Mouse (Mus musculus) lung, postnatal 36 days (tissue): ENCODE data around the gene Gm20532.
A peak's percentile ranks its signal among the peaks of the same experiment; 100 is the strongest.

Source experiments
- DNase-seq: peaks from one replicate; pipeline ENCODE4 v3.0.0; 2022; ENCODE audit warnings: mixed read lengths

Gm20532 gene

DNA sequence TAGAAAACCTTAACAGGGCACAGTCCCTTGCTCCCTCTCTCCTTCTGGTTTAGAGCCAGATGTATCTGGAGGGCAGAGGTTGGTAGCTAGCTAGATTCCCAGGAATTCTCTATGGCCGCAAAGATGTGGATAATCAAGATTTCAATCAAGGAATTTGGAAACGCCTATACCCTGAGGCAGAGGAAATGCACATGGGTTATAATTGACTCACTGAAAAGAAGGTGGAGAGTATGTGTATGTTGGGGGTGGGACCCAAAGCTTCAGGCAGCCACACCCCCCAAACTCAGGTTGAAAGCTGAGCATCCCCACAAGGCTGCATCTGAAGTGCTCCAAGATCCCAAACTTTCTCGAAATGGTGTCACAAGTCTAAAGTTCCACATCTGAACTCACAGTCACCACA lies 12.0 kb downstream of the Gm20532 start:
- no peak for DNase-seq

DNA sequence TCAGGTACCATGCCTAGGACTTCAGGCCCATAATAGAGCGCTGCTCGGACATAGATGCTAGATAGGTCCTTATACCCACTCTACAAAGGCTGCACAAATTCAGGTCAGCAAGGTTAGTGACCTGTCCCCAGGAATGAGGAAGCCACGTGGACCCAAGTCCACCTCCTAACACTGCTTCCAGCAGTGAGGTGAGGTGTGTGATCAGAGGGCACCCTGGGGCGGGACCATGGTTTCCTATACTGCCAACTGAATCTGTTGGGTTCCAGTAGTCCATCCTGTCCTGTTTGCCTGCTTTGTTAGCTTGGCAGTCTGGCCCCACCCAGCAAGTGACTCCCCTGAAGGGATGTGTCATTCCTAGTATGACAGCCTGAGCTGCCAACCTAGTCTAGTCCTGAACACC lies 13.5 kb downstream of the Gm20532 start:
- DNase-seq, result no peak

GRCm38 (mm10) chr2:26600664-26601063 lies 14.2 kb downstream of the Gm20532 start:
- no peak for DNase-seq

DNA sequence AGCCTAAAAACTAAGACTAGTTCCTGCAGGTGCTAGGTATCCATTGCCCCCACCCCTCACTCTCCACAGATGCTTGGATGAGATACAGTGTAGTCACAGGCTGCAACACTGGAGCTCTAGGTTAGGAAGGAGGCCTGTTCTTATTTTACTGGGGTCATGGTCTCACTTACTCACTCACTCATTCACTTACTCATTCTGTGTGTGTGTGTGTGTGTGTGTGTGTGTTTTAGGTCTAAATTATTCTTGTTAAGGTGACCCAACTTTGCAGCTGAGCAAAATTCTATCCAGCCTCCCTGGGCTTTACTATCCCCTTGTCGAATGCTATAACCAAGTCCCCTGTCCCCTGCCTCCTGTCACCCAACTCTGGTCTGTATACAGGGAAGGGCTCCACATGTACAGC lies 15.2 kb downstream of the Gm20532 start:
- no peak for DNase-seq

GRCm38 (mm10) chr2:26602631-26603030 lies 16.2 kb downstream of the Gm20532 start:
- no peak for DNase-seq

DNA sequence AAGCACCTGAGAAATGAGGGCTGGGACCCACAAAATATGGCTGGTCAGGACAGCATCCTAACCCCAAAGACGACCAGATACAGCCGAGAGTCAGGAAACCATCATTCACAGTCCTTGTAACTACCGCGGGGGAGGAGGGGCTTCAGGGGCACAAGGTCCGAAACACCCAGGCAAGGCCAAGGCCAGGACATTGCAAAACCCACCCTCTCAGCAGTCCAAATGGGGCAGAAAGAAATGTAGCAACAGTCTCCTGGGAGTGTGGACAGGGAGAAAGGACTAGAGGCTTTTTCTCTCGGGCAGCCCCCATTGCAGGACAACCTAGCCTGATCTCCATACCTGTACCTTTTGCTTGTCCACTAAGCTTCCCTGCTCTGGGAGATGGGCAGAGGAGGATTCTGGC lies 16.7 kb downstream of the Gm20532 start:
- no peak for DNase-seq

- peak; percentile 93 for DNase-seq
These were observed 17.6 kb downstream of the Gm20532 start, which contains the start of gene Agpat2 for GRCm38 (mm10) chr2:26603720-26604671. Gene Agpat2, minus strand, starts transcription at chr2:26604417.

DNA sequence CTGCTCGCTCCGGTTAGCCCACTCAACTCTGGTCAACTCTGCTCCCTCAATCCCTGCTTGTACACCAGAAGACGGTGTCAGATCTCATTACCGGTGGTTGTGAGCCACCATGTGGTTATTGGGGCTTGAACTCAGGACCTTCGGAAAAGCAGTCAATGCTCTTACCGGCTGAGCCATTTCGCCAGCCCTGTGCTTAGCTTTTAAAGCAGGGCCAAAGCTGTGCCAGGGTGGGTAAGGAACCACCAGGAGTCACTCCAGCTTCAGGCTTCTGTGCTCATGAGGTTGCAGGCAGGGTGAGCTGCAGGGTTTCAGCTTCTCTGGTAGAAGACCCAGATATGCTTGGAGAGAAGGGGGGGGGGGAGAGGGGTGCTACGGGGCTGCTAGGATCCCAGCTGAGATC lies 18.9 kb downstream of the Gm20532 start:
- DNase-seq, result no peak

GRCm38 (mm10) chr2:26606579-26606978 lies 20.1 kb downstream of the Gm20532 start:
- no peak for DNase-seq

- peak; percentile 79 for DNase-seq
These were observed 20.8 kb downstream of the Gm20532 start for GRCm38 (mm10) chr2:26607056-26607910.

GRCm38 (mm10) chr2:26608781-26609180 lies 22.3 kb downstream of the Gm20532 start:
- DNase-seq, result no peak

DNA sequence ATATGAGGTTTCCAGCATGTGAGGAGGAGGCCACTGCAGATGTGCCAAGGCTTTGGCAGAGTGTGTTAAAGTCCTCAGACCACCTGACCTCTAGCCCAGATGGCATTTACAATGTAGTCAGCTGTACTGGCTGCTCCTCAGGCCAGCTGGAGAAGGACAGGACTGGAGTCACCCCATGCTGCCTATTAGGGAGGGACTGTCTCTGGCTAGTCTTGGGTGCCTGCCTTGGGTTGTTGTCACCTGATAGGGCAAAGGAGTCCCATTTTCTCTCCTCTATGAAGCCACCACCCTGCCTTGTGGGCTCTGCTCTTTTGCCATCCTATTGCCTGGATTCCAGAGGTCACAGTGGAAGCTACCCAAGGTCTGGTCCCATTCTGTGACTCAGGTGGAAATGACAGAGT lies 22.8 kb downstream of the Gm20532 start:
- DNase-seq, result no peak

- DNase-seq, result no peak
These were observed 24.1 kb downstream of the Gm20532 start for GRCm38 (mm10) chr2:26610526-26610925.

DNA sequence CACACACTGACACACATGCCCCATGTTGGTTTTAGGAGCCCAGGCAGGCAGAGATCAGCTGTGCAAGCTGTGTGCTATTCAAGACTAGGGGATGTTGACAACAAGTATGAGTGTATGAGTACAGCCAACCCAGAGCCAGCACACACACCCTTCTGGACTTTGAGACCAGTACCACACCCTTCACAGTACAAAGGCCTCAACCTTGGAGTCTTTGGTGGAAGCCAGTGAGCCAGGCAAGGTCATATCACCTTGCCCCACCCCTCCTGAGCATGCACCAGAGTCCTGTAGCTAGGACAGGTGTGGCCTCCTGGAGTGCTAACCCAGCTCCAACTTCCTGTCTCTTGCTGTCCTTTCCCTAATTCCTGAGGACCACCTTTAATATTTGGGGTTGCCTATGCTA lies 24.6 kb downstream of the Gm20532 start:
- DNase-seq, result no peak

DNA sequence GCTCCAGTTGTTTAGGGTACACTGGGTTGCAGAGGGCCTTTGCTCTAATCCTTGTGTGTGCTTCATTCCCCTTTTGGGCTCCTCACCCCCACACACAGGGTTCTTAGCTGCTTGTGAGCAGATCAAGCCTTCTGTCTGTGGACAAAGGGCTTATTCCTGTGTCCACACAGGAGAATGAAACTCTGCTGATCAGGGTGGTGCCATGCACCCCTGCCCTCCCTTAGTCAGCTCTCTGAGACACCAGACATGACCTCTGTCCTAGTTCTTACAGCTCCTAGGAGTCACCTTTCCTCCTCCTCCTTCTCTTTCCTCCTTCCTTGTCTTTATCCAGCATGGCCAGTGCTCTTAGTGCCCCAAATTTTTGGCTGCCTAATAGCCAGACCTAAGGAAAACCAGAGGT lies 25.5 kb downstream of the Gm20532 start:
- no peak for DNase-seq

DNA sequence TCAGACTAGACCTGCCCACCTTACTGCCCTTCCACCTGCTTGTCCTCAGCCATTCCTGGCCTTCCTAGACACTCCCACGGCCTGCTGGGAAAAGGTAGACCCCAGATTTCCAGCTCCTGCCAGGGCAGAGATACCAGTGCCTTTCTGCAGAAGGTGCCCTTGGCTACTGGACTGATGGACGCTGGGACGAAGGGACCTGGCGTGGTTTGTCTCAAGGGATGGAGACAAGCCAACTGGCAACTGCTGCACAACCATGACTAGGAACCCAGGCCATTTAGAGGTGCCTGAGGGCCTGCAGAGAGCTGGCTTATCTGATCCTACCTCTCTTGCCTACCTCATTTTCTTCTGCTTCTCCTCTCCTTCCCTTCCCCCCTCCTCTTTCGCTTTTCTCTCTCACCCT lies 28.5 kb downstream of the Gm20532 start:
- DNase-seq, result no peak

- DNase-seq, result no peak
These were observed 29.2 kb downstream of the Gm20532 start for GRCm38 (mm10) chr2:26615459-26616124.

GRCm38 (mm10) chr2:26617331-26617730 lies 30.9 kb downstream of the Gm20532 start:
- DNase-seq, result no peak

DNA sequence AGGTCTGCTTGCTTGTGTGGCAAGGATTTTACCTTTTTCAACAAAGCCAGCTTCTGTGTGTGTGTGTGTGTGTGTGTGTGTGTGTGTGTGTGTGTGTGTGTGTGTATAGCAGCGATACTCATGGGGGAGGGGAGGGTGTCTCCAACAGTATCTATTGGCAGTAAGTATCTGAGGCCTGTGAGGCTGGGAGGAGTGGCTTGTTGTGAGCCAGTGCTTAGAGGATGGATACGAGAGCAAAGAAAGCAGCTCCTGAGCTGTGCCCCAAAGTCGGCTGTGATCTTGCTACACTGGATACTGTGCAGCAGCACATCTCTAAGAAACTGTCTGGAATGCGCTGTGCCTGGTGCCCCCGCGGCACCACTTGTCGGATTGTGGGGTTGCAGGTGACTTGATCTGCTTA lies 31.5 kb downstream of the Gm20532 start:
- DNase-seq, result no peak

DNA sequence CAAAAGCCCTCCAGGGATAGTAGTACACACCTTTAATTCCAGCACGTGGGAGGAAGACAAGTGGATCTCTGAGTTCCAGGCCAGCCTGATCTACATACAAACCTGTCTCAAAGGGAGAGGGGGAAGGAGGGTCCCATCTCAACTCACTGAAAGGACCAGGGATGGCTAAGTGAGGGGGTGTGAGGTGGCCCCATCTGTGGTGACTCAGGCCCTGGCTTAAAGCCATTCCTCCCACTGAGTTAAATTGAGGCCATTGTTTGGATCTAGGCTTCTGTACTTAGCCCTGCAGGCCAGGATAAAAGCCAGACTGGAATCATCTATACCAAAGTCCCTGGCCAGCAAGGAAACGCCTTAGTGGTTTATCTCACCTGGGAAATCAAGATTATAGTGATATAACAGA lies 34.8 kb downstream of the Gm20532 start:
- no peak for DNase-seq

DNA sequence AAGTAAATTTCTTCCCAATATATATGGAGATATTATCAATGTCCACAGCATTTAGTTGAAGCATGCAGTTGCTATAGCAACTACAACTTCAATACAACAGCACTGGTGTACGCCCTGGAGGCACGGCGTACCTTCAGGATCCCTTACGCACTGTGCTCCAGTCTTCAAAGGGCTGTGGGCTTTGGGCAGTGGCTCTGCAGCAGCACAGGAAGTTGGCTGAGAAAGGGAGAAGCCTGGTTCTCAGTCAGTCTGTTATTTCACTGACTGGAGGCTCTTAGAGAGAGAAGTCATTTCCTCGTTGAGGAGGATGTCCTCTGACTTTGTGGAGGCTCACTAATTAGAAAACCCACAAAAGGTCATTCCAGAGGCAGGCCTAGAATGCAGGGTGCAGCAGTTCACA lies 36.5 kb downstream of the Gm20532 start:
- DNase-seq, result no peak

GRCm38 (mm10) chr2:26625419-26625818 lies 39.0 kb downstream of the Gm20532 start:
- no peak for DNase-seq

- peak; percentile 70 for DNase-seq
These were observed 39.6 kb downstream of the Gm20532 start for GRCm38 (mm10) chr2:26626081-26626480.
